Mouse (Mus musculus) stomach, postnatal 0 days (tissue): ENCODE results near the gene Oscp1.

Experiments
- CTCF ChIP-seq: IDR thresholded peaks from 2 replicates; pipeline ENCODE4 v1.5.1; 2016; ENCODE audit warnings: antibody characterized with exemption, low read depth, mild to moderate bottlenecking, moderate library complexity
- EP300 ChIP-seq: optimal IDR thresholded peaks from 2 replicates; pipeline ENCODE3; 2016; ENCODE audit warnings: antibody characterized with exemption

DNA sequence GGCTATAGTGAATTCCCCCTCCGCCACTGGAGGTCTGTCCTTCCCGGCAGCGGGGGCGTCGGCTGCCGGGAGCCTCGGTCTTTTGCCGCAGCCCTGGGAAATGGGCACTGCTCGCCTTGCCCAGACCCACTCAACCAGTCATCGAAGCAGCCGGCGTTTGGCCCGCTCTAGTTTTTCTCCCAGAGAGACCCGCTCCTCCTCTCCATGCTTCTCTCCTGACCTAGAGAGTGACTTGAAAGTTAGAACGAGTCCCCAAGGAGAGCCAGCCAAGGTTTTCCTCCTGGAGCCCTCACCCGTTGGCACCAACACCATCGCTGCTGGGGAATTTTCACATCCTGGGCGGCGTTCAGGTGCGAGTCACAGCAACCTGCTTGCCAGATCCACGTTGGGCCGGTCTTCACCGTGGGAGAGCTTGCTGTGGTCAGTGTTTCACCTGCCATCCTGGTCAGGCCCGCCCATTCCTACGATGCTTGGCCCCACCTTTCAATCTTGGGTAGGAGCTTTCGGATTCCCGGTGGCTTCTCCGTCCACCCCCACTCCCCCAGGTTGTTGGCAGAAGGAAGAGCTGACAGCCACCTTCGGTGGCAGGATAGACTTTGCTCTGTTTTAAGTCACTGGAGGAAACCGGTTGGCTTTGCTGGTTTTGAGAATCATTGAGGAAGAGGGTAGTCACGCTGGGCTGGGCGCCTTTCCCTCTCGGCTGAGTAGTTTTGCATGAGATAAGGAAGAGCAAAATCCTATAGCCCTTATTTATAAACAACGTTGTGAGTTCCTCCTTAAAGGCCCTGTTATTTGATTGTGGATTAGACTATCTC lies 46.1 kb downstream of the Oscp1 start:
- no peak for TF ChIP-seq CTCF
- TF ChIP-seq EP300, result no peak
